Mouse (Mus musculus): ENCODE measurements at regions not wholly inside any gene's neighbourhood (a gene's known extent, or its start where the extent isn't known, plus 50 kb on each side); places are given as distances from the start of the nearest gene placed in this dataset.

GRCm38 (mm10) chr10:99393523-99393922 lies 130.5 kb downstream of the Dusp6 start:
- TF ChIP-seq CTCF (IDR thresholded peaks at IDR 0.05) (no peak), POLR2A (IDR thresholded peaks at IDR 0.05; ENCODE audit: insufficient read depth, low read depth, low read length) (no peak)
